Mouse (Mus musculus) midbrain, embryonic 14.5 days (tissue): ENCODE measurements around the gene Skp2. TPM values are rescaled to one million over a fixed set of nuclear protein-coding genes. Genes with fewer than 3 reads are reported as not detected.

Experiments
- ATAC-seq: fragments of 200-750 bp; cut with Nextera tagmentation; 2 replicates; pipeline ENCODE4 v1.8.0; 2017; ENCODE audit warnings: moderate number of reproducible peaks, moderate library complexity; ENCODE audit not compliant: low FRiP score, low TSS enrichment
- DNase-seq: peaks from one replicate; pipeline ENCODE4 v3.0.0-alpha.2; 2015
- H3K27ac ChIP-seq: fragments of 300-500 bp; sonication (generic); replicated peaks from 2 replicates; pipeline ENCODE4 v1.5.1; 2014; ENCODE audit warnings: mild to moderate bottlenecking, low read depth, low read length, moderate library complexity
- H3K27me3 ChIP-seq: fragments of 300-500 bp; sonication (generic); 2 replicates; pipeline ENCODE4 v1.6.1; 2014; ENCODE audit warnings: low read length, control low read depth, mixed read lengths; ENCODE audit not compliant: control insufficient read depth, insufficient read depth
- H3K36me3 ChIP-seq: fragments of 300-500 bp; sonication (generic); 2 replicates; pipeline ENCODE4 v1.6.1; 2014; ENCODE audit warnings: low read length, control low read depth; ENCODE audit not compliant: control insufficient read depth, insufficient read depth
- H3K4me1 ChIP-seq: fragments of 300-500 bp; sonication (generic); 2 replicates; pipeline ENCODE4 v1.6.1; 2014; ENCODE audit warnings: mild to moderate bottlenecking, antibody characterized with exemption, low read length, control low read depth; ENCODE audit not compliant: control insufficient read depth, insufficient read depth
- H3K4me2 ChIP-seq: fragments of 300-500 bp; sonication (generic); 2 replicates; pipeline ENCODE4 v1.6.1; 2014; ENCODE audit warnings: mild to moderate bottlenecking, low read length, moderate library complexity
- H3K4me3 ChIP-seq: fragments of 300-500 bp; sonication (generic); replicated peaks from 2 replicates; pipeline ENCODE4 v1.5.1; 2014; ENCODE audit warnings: low read depth, low read length
- H3K9ac ChIP-seq: fragments of 300-500 bp; sonication (generic); replicated peaks from 2 replicates; pipeline ENCODE4 v1.6.1; 2014; ENCODE audit warnings: mild to moderate bottlenecking, low read length, moderate library complexity
- H3K9me3 ChIP-seq: fragments of 300-500 bp; sonication (generic); 2 replicates; pipeline ENCODE4 v1.6.1; 2016; ENCODE audit warnings: low read length, control low read depth, mixed read lengths; ENCODE audit not compliant: control insufficient read depth
- WGBS: fragments of 180-500 bp; shearing (Covaris S2); extraction: QIAGEN DNeasy Blood & Tissue Kit; methylation state at CpG from one replicate; pipeline ENCODE4 v1.1.7; 2014; 5-methylcytosine and 5-hydroxymethylcytosine counted together
- polyA plus RNA-seq: library from polyadenylated mRNA; unstranded; fragments of >200 nt; fragmentation: Nextera tagmentation; extraction: Ambion mirVana; gene quantifications from 2 replicates; pipeline ENCODE4 v1.2.1, GENCODE M21; 2014

Skp2 gene
- polyA plus RNA-seq, 1 experiment from 2014 or later, result 26.8 TPM

- WGBS, result 94% methylated on average over 4 of the region's 4 CpGs
- no peaks in the 10 kb centered on the region for H3K27me3 ChIP-seq
- no peak overlapping the region for H3K9ac ChIP-seq
- no peak overlapping the region for H3K27ac ChIP-seq
- ATAC-seq (no peak), DNase-seq (no peak)
- H3K36me3 ChIP-seq, result peaks cover 68% of the 10 kb centered on the region
- no peak overlapping the region for H3K4me3 ChIP-seq
- no peak overlapping the region for H3K4me2 ChIP-seq
- H3K4me1 ChIP-seq, result no peaks in the 10 kb centered on the region
- no peaks in the 10 kb centered on the region for H3K9me3 ChIP-seq
These were observed 32.2 kb downstream of the Skp2 start for GRCm38 (mm10) chr15:9122989-9123388.

GRCm38 (mm10) chr15:9120081-9120480, 35.1 kb downstream of the Skp2 start:
- no peak overlapping the region for H3K27ac ChIP-seq
- peaks cover 83% of the 10 kb centered on the region for H3K36me3 ChIP-seq
- H3K27me3 ChIP-seq, result no peaks in the 10 kb centered on the region
- DNase-seq (peak; percentile 86), ATAC-seq (peak; percentile 66; the same call in 1 of the 2 replicates)
- no peak overlapping the region for H3K4me3 ChIP-seq
- H3K9me3 ChIP-seq, result no peaks in the 10 kb centered on the region
- WGBS, result 86% methylated on average over 2 of the region's 2 CpGs
- H3K4me1 ChIP-seq, result no peaks in the 10 kb centered on the region
- no peak overlapping the region for H3K4me2 ChIP-seq
- H3K9ac ChIP-seq, result no peak overlapping the region

- ATAC-seq, result no peak
- Histone ChIP-seq H3K27me3 (no peaks in the 10 kb centered on the region), H3K27ac (no peak overlapping the region), H3K4me1 (no peaks in the 10 kb centered on the region), H3K9me3 (no peaks in the 10 kb centered on the region), H3K9ac (no peak overlapping the region), H3K36me3 (peaks cover 83% of the 10 kb centered on the region), H3K4me3 (no peak overlapping the region), H3K4me2 (no peak overlapping the region)
- no peak for DNase-seq
- WGBS, result 89% methylated on average over 4 of the region's 4 CpGs
These were observed 36.4 kb downstream of the Skp2 start for GRCm38 (mm10) chr15:9118852-9119251.

DNA sequence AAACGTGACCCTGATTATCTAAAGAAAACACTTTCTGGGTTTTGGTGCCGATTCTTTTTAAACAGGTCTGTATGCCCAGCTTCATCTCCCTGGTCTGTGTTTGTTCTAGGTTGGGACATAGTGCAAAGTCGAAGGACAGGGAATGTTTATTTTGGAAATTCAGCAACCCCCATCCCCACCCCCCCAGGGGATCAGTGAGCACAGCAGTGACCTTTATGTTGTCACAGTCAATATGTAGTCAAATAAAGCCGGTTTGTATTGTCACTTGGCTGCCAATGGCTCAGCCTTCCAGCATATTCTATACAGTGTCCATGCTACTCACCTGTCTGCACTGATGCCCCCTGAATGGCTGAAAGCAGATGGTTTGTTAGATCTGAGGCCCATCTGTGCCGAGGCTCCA, 40.6 kb downstream of the Skp2 start:
- peaks cover 79% of the 10 kb centered on the region for H3K36me3 ChIP-seq
- H3K4me2 ChIP-seq, result no peak overlapping the region
- H3K27ac ChIP-seq, result no peak overlapping the region
- H3K27me3 ChIP-seq, result no peaks in the 10 kb centered on the region
- DNase-seq (no peak), ATAC-seq (no peak)
- H3K4me3 ChIP-seq, result no peak overlapping the region
- H3K4me1 ChIP-seq, result no peaks in the 10 kb centered on the region
- H3K9ac ChIP-seq, result no peak overlapping the region
- H3K9me3 ChIP-seq, result no peaks in the 10 kb centered on the region
- 83% methylated on average over 5 of the region's 5 CpGs for WGBS

GRCm38 (mm10) chr15:9114131-9114530, 41.1 kb downstream of the Skp2 start:
- 89% methylated on average over 4 of the region's 4 CpGs for WGBS
- no peaks in the 10 kb centered on the region for H3K4me1 ChIP-seq
- H3K27ac ChIP-seq, result no peak overlapping the region
- no peak for DNase-seq
- H3K36me3 ChIP-seq, result peaks cover 76% of the 10 kb centered on the region
- no peak overlapping the region for H3K4me2 ChIP-seq
- no peak for ATAC-seq
- no peaks in the 10 kb centered on the region for H3K9me3 ChIP-seq
- no peak overlapping the region for H3K4me3 ChIP-seq
- no peaks in the 10 kb centered on the region for H3K27me3 ChIP-seq
- H3K9ac ChIP-seq, result no peak overlapping the region

DNA sequence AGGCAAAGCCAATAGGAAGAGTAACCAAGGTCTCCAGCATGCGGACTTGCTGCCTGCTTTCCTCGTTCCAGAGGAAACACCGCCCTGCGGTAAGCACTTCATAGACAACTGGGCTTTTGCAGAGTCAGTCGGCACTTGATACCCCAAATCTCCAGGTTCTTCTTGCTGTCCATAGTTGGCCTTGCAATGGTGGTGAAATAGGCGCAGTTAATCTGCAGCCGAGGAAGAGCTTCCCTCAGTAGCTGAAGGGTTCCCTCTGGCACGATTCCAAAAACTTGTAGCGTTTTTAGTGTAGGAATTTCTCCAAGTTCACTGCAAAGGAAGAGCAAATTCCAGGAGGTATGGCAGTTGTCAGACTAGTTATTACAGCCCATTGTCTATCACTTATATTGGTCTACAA, 41.7 kb downstream of the Skp2 start:
- 86% methylated on average over 9 of the region's 9 CpGs for WGBS
- H3K36me3 ChIP-seq, result peaks cover 75% of the 10 kb centered on the region
- ATAC-seq, result no peak

DNA sequence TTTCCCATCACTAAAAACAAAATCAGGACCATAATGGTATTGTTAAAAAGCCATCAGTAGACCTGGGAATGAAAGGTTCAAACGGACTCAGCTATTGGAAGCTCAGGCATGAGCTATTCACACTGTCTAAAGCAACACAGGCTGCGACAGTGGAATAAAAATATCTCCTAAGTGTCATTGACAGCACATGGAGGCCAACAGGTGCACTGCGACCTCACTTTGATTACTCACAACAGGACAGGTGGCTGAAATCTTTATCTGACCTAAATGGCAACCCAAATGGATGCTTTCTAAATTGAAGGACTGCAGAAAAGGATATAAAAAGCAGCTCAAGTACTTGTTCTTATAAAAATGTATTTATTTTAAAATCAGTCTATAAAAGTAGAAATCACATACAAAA, 43.6 kb downstream of the Skp2 start:
- Histone ChIP-seq H3K4me2 (no peak overlapping the region), H3K9ac (no peak overlapping the region), H3K36me3 (peaks cover 68% of the 10 kb centered on the region), H3K4me1 (no peaks in the 10 kb centered on the region), H3K27ac (no peak overlapping the region), H3K4me3 (no peak overlapping the region), H3K27me3 (no peaks in the 10 kb centered on the region), H3K9me3 (no peaks in the 10 kb centered on the region)
- WGBS, result 88% methylated on average over 3 of the region's 3 CpGs
- ATAC-seq (no peak), DNase-seq (no peak)

More for the DNA sequence above, 41.7 kb downstream of the Skp2 start:
- no peak for DNase-seq
- Histone ChIP-seq H3K9ac (no peak overlapping the region), H3K4me1 (no peaks in the 10 kb centered on the region), H3K27me3 (no peaks in the 10 kb centered on the region), H3K9me3 (no peaks in the 10 kb centered on the region), H3K4me3 (no peak overlapping the region), H3K27ac (no peak overlapping the region), H3K4me2 (no peak overlapping the region)

DNA sequence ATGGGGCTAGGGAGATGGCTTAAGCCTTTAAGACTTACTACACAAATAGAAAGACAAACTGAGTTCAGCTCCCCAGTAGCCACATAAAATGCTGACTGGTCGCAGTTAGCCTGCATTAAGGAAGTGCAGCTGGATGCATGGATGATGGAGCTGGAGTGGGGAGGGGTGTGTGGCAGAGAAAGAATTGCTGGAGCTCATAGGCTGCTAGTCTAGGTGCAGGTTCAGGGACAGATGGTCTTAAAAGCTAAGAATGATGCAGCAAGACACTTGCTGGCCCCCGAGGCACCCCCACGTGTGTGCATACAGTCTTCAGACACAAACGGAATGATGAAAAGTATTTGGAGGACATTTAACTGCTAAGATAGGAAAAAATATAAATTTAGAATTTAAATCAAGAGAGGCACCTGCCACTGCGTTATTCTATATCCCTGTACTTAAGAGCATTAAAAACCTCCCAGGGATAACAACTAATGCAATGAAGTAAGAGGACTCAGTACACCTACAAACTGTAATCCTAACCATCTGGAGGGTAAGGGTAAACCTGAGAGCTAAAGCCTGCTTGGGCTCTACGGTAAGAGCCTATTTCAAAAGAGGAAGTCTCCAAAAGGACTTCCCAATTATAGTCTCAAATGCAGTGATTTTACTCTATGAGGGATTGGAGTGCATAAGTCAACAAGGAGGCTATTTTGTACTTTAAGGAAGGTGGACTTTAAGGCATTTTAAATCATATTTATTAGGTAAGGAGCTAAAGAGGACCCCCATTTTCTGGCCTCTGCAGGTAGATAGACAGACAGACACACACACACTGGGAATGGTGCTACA, 44.5 kb downstream of the Skp2 start:
- H3K9ac ChIP-seq, result no peak overlapping the region
- no peak overlapping the region for H3K4me3 ChIP-seq
- H3K4me1 ChIP-seq, result no peaks in the 10 kb centered on the region
- DNase-seq (no peak), ATAC-seq (no peak)
- WGBS, result 88% methylated on average over 6 of the region's 6 CpGs
- H3K4me2 ChIP-seq, result no peak overlapping the region
- H3K9me3 ChIP-seq, result no peaks in the 10 kb centered on the region
- peaks cover 63% of the 10 kb centered on the region for H3K36me3 ChIP-seq
- H3K27me3 ChIP-seq, result no peaks in the 10 kb centered on the region
- no peak overlapping the region for H3K27ac ChIP-seq
